Mouse (Mus musculus) midbrain, embryonic 10.5 days (tissue): ENCODE data around the gene Adnp. TPM values are rescaled to one million over a fixed set of nuclear protein-coding genes. Genes with fewer than 3 reads are reported as not detected.
A peak's percentile ranks its signal among the peaks of the same experiment; 100 is the strongest.
"Not testable (repeated sequence)": the region's sequence is repeated elsewhere in the genome, so short reads cannot be mapped to it uniquely, and the experiment has no call there.

ENCODE experiments used
- DNase-seq: peaks from one replicate; pipeline ENCODE4 v3.0.0-alpha.2; 2017; ENCODE audit warnings: low spot score
- H3K27ac ChIP-seq: fragments of 300-500 bp; sonication (generic); replicated peaks from 2 replicates; pipeline ENCODE4 v1.5.1; 2016; ENCODE audit warnings: mild to moderate bottlenecking
- H3K27me3 ChIP-seq: fragments of 300-500 bp; sonication (generic); 2 replicates; pipeline ENCODE4 v1.6.1; 2016; ENCODE audit warnings: low read depth, mild to moderate bottlenecking; ENCODE audit not compliant: poor library complexity, severe bottlenecking
- H3K36me3 ChIP-seq: fragments of 300-500 bp; sonication (generic); 2 replicates; pipeline ENCODE4 v1.6.1; 2016; ENCODE audit warnings: mild to moderate bottlenecking, moderate library complexity
- H3K4me1 ChIP-seq: fragments of 300-500 bp; sonication (generic); 2 replicates; pipeline ENCODE4 v1.6.1; 2016
- H3K4me3 ChIP-seq: fragments of 300-500 bp; sonication (generic); 2 replicates; pipeline ENCODE4 v1.5.1; 2016; ENCODE audit warnings: mild to moderate bottlenecking, moderate library complexity
- H3K9me3 ChIP-seq: fragments of 300-500 bp; sonication (generic); replicated peaks from 2 replicates; pipeline ENCODE4 v1.6.1; 2016; ENCODE audit warnings: mild to moderate bottlenecking
- WGBS: fragments of 180-500 bp; shearing (Covaris S2); methylation state at CpG from one replicate; pipeline ENCODE4 v1.1.7; 2016; 5-methylcytosine and 5-hydroxymethylcytosine counted together
- polyA plus RNA-seq: library from polyadenylated mRNA; unstranded; fragments of >200 nt; fragmentation: Nextera tagmentation; extraction: Ambion mirVana; gene quantifications from 2 replicates; pipeline ENCODE4 v1.2.1, GENCODE M21; 2016

Adnp gene
- polyA plus RNA-seq, 1 experiment from 2014 or later = 1.7 TPM

DNA sequence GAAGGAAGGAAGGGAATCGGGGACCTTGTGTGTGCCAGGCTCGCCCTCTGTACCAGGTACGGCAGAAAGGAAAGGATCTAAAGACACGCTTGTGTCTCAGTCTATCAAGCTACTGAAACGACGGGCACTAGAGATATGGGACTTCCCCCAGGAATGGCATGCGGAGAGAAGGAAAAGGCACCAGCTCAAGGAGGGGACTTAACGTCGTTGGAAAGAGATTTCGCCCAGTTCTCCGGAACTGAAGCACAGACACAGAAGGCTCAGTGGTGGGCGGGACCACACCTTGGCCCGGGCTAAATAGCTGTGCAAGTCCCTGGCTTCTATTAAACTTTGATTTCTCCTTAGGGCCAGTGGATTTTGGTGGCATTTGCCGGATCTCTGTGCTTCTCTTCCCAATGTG is 44.9 kb downstream of the Adnp start:
- Histone ChIP-seq H3K4me3 (peak overlapping the region; percentile 45), H3K9me3 (no peaks in the 10 kb centered on the region), H3K27ac (peak overlapping the region; percentile 74), H3K4me1 (peaks cover 34% of the 10 kb centered on the region), H3K27me3 (peaks cover 59% of the 10 kb centered on the region), H3K36me3 (no peaks in the 10 kb centered on the region)
- 8% methylated on average over 14 of the region's 14 CpGs for WGBS
- DNase-seq = no peak

GRCm38 (mm10) chr2:168161514-168161971 is 45.4 kb downstream of the Adnp start:
- Histone ChIP-seq H3K9me3 (no peaks in the 10 kb centered on the region), H3K27ac (peak overlapping the region; percentile 74), H3K4me3 (peak overlapping the region; percentile 45), H3K4me1 (peaks cover 30% of the 10 kb centered on the region), H3K36me3 (no peaks in the 10 kb centered on the region), H3K27me3 (peaks cover 61% of the 10 kb centered on the region)
- WGBS = 2% methylated on average over 11 of the region's 11 CpGs
- DNase-seq = peak; percentile 49

- H3K9me3 ChIP-seq = no peaks in the 10 kb centered on the region
- peaks cover 70% of the 10 kb centered on the region for H3K27me3 ChIP-seq
- H3K27ac ChIP-seq = no peak overlapping the region
- 83% methylated on average over 9 of the region's 9 CpGs for WGBS
- no peak overlapping the region for H3K4me3 ChIP-seq
- peaks cover 40% of the 10 kb centered on the region for H3K4me1 ChIP-seq
- no peak for DNase-seq
- no peaks in the 10 kb centered on the region for H3K36me3 ChIP-seq
These were observed 46.5 kb downstream of the Adnp start for GRCm38 (mm10) chr2:168160370-168160930.

DNA sequence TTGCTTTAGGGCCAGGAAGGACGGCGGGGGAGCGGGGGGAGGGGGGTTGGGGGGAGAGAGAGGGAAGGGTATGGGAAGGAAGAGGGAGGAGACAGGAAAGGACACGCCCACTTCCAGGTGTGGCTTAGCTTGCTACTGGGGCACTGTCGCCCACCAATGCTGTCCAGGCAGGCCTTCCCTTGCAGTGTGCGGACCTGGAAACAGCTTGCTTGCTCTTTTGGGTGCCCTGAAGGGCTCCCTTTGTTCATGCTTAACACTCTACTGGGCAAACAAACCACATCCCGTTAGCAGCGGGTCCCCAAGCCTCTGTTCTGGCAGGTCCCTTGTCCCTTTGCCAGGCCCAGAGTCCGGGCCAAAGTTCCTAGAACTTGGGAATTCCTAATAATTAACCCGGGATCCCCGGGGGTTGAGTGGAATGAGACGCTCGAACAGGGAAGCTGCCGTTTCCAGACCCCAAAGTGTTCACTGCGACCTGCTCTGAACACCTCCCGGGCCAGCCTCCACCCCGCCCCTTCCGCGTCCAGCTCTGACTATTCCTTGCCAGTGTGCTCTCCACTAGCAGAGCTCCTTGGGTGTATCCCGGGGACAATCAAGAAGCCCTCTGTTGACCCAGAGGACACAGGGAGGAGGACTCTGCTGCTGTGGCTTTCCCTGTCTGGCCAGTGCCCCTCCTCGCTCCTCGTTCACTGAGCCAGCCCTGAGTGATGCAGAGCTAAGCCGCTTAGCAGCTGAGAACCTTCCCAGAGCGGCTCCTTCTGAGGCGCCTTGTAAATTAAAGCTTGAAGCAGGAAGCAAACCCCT is 47.8 kb downstream of the Adnp start:
- H3K27me3 ChIP-seq = peaks cover 70% of the 10 kb centered on the region
- WGBS = 1% methylated on average over 25 of the region's 25 CpGs
- peak overlapping the region; percentile 51 for H3K4me3 ChIP-seq
- H3K9me3 ChIP-seq = no peaks in the 10 kb centered on the region
- peaks cover 53% of the 10 kb centered on the region for H3K4me1 ChIP-seq
- no peaks in the 10 kb centered on the region for H3K36me3 ChIP-seq
- H3K27ac ChIP-seq = peak overlapping the region; percentile 83
- DNase-seq = peak; percentile 72

- Histone ChIP-seq H3K27me3 (peaks cover 65% of the 10 kb centered on the region), H3K4me1 (peaks cover 65% of the 10 kb centered on the region)
- H3K36me3 ChIP-seq, H3K9me3 ChIP-seq, DNase-seq, H3K27ac ChIP-seq, H3K4me3 ChIP-seq: not testable (repeated sequence)
- 47% methylated on average over 9 of the region's 11 CpGs for WGBS
These were observed 48.9 kb downstream of the Adnp start for GRCm38 (mm10) chr2:168157974-168158373.

- no peak overlapping the region for H3K4me3 ChIP-seq
- H3K4me1 ChIP-seq = peaks cover 65% of the 10 kb centered on the region
- peak overlapping the region; percentile 67 for H3K27ac ChIP-seq
- WGBS = 27% methylated on average over 14 of the region's 14 CpGs
- H3K36me3 ChIP-seq = no peaks in the 10 kb centered on the region
- DNase-seq = no peak
- no peaks in the 10 kb centered on the region for H3K9me3 ChIP-seq
- H3K27me3 ChIP-seq = peaks cover 53% of the 10 kb centered on the region
These were observed 50.6 kb downstream of the Adnp start for GRCm38 (mm10) chr2:168156361-168156760.

DNA sequence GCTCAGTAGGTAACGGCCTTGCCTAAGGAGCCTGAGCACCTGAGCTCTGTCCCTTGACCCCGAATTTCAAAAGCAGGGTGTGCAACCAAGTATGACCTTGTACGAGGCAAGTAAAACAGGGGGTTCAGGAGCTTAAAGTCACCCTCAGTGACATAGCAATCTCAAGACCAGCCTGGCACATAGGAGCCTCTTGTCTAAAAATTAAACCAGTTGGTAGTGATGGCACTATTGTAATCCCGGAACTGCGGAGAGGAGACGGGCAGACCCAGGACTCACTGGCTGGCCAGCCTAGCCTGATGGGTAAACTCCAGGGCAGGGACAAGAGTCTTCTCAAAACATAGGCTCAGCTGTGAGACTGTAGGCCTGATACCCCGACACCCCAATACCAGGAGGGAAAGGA is 51.2 kb downstream of the Adnp start:
- Histone ChIP-seq H3K9me3 (no peaks in the 10 kb centered on the region), H3K4me3 (no peak overlapping the region), H3K36me3 (no peaks in the 10 kb centered on the region), H3K27me3 (peaks cover 46% of the 10 kb centered on the region), H3K27ac (peak overlapping the region; percentile 67), H3K4me1 (peaks cover 62% of the 10 kb centered on the region)
- WGBS = 87% methylated on average over 7 of the region's 7 CpGs
- no peak for DNase-seq

- peaks cover 55% of the 10 kb centered on the region for H3K4me1 ChIP-seq
- 19% methylated on average over 14 of the region's 14 CpGs for WGBS
- peak overlapping the region; percentile 35 for H3K4me3 ChIP-seq
- peak overlapping the region; percentile 86 for H3K27ac ChIP-seq
- no peaks in the 10 kb centered on the region for H3K36me3 ChIP-seq
- H3K27me3 ChIP-seq = peaks cover 32% of the 10 kb centered on the region
- DNase-seq = peak; percentile 95
- no peaks in the 10 kb centered on the region for H3K9me3 ChIP-seq
These were observed 52.6 kb downstream of the Adnp start for GRCm38 (mm10) chr2:168154090-168154881.

DNA sequence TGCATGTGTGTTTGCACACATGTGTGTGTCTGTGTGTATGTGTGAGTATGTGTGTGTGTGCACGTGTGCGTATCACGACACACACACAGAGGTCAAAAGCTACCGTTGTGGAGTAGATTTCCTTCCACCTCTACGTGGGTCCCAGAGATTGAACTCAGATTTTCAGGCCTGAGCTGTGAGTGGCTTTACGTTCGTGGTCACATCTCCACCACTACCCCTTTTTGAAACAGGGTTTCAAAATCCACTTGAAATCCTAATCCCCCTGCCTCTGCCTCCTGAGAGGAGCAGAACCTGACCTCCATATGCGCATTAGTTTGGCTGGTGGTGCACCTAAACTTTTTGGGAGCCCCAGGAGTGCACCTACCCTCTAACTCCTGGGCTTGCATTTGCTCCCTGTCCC is 57.7 kb downstream of the Adnp start:
- WGBS = 86% methylated on average over 8 of the region's 8 CpGs

GRCm38 (mm10) chr2:168147722-168148432 is 59.0 kb downstream of the Adnp start:
- Histone ChIP-seq H3K27me3 (no peaks in the 10 kb centered on the region), H3K27ac (0 out of 2 replicates have a peak overlapping the region, but pooled peaks have one; percentile 38), H3K36me3 (no peaks in the 10 kb centered on the region), H3K4me1 (peaks cover 31% of the 10 kb centered on the region), H3K9me3 (no peaks in the 10 kb centered on the region), H3K4me3 (no peak overlapping the region)
- 72% methylated on average over 22 of the region's 22 CpGs for WGBS
- DNase-seq = no peak

More for the DNA sequence above, 57.7 kb downstream of the Adnp start:
- DNase-seq = no peak
- no peak overlapping the region for H3K27ac ChIP-seq
- H3K4me3 ChIP-seq = no peak overlapping the region
- no peaks in the 10 kb centered on the region for H3K36me3 ChIP-seq
- H3K9me3 ChIP-seq = no peaks in the 10 kb centered on the region
- H3K4me1 ChIP-seq = peaks cover 35% of the 10 kb centered on the region
- H3K27me3 ChIP-seq = no peaks in the 10 kb centered on the region

GRCm38 (mm10) chr2:168145437-168145836 is 61.5 kb downstream of the Adnp start:
- 75% methylated on average over 2 of the region's 2 CpGs for WGBS
- no peaks in the 10 kb centered on the region for H3K9me3 ChIP-seq
- H3K27ac ChIP-seq = no peak overlapping the region
- H3K36me3 ChIP-seq = no peaks in the 10 kb centered on the region
- H3K4me1 ChIP-seq = peaks cover 24% of the 10 kb centered on the region
- no peak for DNase-seq
- no peak overlapping the region for H3K4me3 ChIP-seq
- H3K27me3 ChIP-seq = no peaks in the 10 kb centered on the region

DNA sequence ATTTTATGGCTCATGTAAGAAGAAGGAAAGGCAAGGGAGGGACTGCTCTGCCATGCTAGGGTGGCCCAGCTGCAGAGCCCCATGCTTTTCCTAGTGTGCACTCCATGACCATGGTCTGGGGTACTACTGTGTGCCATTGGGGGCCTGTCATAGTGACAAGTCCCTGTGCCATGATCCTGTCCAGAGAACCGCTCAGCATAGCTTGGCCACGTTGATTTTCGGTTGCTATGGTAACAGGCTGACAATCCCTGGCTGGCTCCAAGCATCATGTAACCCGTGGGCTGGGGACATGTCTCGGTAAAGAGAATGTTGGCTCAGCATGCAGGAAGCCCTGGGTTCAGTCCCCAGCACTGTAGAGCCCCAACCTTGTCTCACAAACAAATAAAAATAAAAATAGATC is 63.1 kb downstream of the Adnp start:
- Histone ChIP-seq H3K27ac (no peak overlapping the region), H3K4me1 (peaks cover 24% of the 10 kb centered on the region), H3K9me3 (no peaks in the 10 kb centered on the region), H3K4me3 (no peak overlapping the region), H3K27me3 (no peaks in the 10 kb centered on the region), H3K36me3 (no peaks in the 10 kb centered on the region)
- 54% methylated on average over 5 of the region's 5 CpGs for WGBS
- DNase-seq = no peak
